Mouse (Mus musculus): ENCODE measurements around the gene Gm20605. TPM values are rescaled to one million over a fixed set of nuclear protein-coding genes. Genes with fewer than 3 reads are reported as not detected.

Gene Gm20605
- polyA plus RNA-seq, 1 experiment from 2014 or later: 4.6 TPM

DNA sequence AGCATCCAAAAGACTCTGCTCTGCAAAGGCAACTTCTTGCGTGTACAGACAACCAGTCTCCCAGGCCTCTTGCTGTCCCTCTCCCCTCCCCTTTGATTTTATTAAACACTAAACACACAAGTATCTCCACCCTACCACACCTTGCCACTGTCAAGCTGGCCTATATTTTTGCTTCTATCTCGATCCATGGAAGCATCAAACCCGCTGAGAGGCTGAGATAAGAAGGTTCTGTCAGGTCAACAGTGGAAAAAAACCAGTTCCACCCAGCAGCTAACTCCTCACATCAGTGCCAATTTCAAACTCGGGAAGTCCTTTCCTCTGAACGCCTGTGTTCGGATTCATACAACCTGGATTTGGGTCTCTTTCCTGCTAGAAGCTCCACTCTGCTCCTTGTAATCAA, 44.0 kb downstream of the Gm20605 start:
- Histone ChIP-seq H3K9ac (ENCODE audit: low read length) (no peak overlapping the region), H3K27me3 (replicated peaks; ENCODE audit: control insufficient read depth, insufficient read depth, low read length) (no peaks in the 10 kb centered on the region), H3K4me1 (ENCODE audit: control insufficient read depth, insufficient read depth, low read length) (no peaks in the 10 kb centered on the region), H3K9me3 (replicated peaks; ENCODE audit: control insufficient read depth, low read length) (no peaks in the 10 kb centered on the region), H3K4me3 (ENCODE audit: low read depth, low read length) (no peak overlapping the region), H3K36me3 (ENCODE audit: control insufficient read depth, insufficient read depth, low read length) (no peaks in the 10 kb centered on the region), H3K4me2 (ENCODE audit: low read length) (no peak overlapping the region), H3K27ac (ENCODE audit: low read depth, low read length) (no peak overlapping the region)
- 93% methylated on average over 6 of the region's 6 CpGs for WGBS
- no peak for DNase-seq (ENCODE audit: low spot score)
- ATAC-seq: no peak

DNA sequence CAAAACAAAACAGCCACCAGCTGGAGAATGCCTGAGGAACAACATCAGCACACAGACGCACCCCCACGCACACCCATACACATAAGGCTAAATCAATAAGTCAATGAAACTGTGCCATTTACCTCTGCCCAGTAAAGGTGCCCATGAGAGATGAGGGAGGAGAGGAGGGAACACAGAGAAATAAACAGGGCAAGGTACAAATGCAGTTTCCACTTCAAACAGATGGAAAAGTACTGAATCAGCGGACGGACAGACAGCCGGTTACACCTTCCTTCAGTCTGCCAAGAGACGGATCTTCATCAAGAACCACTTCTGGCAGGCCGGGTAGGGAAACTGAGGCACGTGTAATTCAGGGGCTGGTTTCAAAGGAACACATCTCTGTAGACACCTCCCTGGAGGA, 45.8 kb downstream of the Gm20605 start:
- 95% methylated on average over 8 of the region's 8 CpGs for WGBS
- no peak overlapping the region for H3K27ac ChIP-seq (ENCODE audit: low read depth, low read length)
- ATAC-seq (no peak), DNase-seq (ENCODE audit: low spot score) (no peak)
- no peak overlapping the region for H3K4me3 ChIP-seq (ENCODE audit: low read depth, low read length)
- no peak overlapping the region for H3K9ac ChIP-seq (ENCODE audit: low read length)
- no peaks in the 10 kb centered on the region for H3K4me1 ChIP-seq (ENCODE audit: control insufficient read depth, insufficient read depth, low read length)
- H3K9me3 ChIP-seq (replicated peaks; ENCODE audit: control insufficient read depth, low read length): no peaks in the 10 kb centered on the region
- no peak overlapping the region for H3K4me2 ChIP-seq (ENCODE audit: low read length)
- no peaks in the 10 kb centered on the region for H3K27me3 ChIP-seq (replicated peaks; ENCODE audit: control insufficient read depth, insufficient read depth, low read length)
- no peaks in the 10 kb centered on the region for H3K36me3 ChIP-seq (ENCODE audit: control insufficient read depth, insufficient read depth, low read length)

DNA sequence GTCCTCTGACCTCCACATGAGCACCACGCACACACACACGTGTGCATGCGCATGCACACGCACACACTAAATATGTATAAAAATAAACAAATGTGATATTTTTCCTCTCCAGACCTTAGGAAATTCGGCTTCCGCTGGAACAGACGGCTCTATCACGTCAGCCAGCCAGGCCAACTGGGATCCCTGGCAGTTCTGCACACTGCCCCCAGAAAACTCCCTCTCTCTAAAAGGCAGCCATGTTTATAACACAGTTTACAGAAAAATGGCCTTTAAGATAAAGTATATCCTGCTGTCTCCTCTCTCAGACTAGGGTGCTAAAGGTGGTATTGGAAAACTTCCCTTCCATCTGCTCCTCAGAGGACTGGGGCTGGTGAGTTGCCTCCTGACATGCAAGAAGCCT, 48.9 kb downstream of the Gm20605 start:
- Histone ChIP-seq H3K4me3 (ENCODE audit: low read depth, low read length) (no peak overlapping the region), H3K4me1 (ENCODE audit: control insufficient read depth, insufficient read depth, low read length) (peaks cover under 1% of the 10 kb centered on the region), H3K9me3 (replicated peaks; ENCODE audit: control insufficient read depth, low read length) (no peaks in the 10 kb centered on the region), H3K27me3 (replicated peaks; ENCODE audit: control insufficient read depth, insufficient read depth, low read length) (no peaks in the 10 kb centered on the region), H3K4me2 (ENCODE audit: low read length) (no peak overlapping the region), H3K9ac (ENCODE audit: low read length) (no peak overlapping the region), H3K36me3 (ENCODE audit: control insufficient read depth, insufficient read depth, low read length) (no peaks in the 10 kb centered on the region), H3K27ac (ENCODE audit: low read depth, low read length) (no peak overlapping the region)
- 96% methylated on average over 8 of the region's 8 CpGs for WGBS
- no peak for DNase-seq (ENCODE audit: low spot score)
- ATAC-seq: no peak

DNA sequence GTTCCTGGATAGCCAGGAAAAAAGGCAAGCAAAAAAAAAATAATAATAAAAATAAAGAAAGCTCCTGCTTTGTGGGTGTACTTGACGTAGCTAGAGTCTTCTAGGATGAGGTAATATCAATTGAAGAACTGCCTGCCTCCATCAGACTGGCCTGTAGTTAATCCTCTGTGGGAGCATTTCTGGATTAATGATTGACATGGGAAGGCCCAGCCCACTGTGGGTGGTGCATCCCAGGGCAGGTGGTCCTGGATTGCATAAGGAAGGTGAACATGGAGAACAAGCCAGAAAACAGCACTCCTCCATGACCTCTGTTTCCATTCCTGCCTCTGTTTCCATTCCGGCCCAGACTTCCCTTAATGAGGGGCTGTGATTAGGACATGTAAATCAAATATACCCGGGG, 49.8 kb downstream of the Gm20605 start:
- H3K36me3 ChIP-seq (ENCODE audit: control insufficient read depth, insufficient read depth, low read length): no peaks in the 10 kb centered on the region
- no peaks in the 10 kb centered on the region for H3K9me3 ChIP-seq (replicated peaks; ENCODE audit: control insufficient read depth, low read length)
- no peaks in the 10 kb centered on the region for H3K27me3 ChIP-seq (replicated peaks; ENCODE audit: control insufficient read depth, insufficient read depth, low read length)
- DNase-seq (ENCODE audit: low spot score) (no peak), ATAC-seq (no peak)
- 85% methylated on average over 3 of the region's 3 CpGs for WGBS
- H3K9ac ChIP-seq (ENCODE audit: low read length): no peak overlapping the region
- no peak overlapping the region for H3K4me3 ChIP-seq (ENCODE audit: low read depth, low read length)
- H3K4me1 ChIP-seq (ENCODE audit: control insufficient read depth, insufficient read depth, low read length): peaks cover 10% of the 10 kb centered on the region
- no peak overlapping the region for H3K27ac ChIP-seq (ENCODE audit: low read depth, low read length)
- H3K4me2 ChIP-seq (ENCODE audit: low read length): no peak overlapping the region

DNA sequence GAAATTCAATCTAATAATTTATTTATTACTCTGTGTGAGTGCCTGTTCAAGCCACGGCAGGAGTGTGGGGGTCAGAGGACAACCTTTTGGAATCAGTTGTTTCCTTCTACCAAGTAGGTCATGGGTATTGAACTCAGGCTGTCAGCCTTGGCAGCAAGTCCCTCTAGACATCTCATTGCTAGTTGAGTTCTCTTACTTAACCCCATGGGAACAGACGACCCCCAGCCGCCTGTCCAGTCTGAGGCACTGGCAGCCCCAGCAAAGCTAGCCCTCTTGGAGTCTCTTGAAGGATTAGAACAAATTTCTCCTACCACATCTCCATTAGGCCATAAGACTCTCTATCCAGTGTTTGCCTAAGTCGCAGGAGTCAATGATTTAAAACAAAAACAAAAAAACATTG, 50.8 kb downstream of the Gm20605 start:
- Histone ChIP-seq H3K27ac (ENCODE audit: low read depth, low read length) (no peak overlapping the region), H3K4me2 (ENCODE audit: low read length) (no peak overlapping the region), H3K4me3 (ENCODE audit: low read depth, low read length) (no peak overlapping the region), H3K9ac (ENCODE audit: low read length) (no peak overlapping the region), H3K4me1 (ENCODE audit: control insufficient read depth, insufficient read depth, low read length) (peaks cover 10% of the 10 kb centered on the region), H3K36me3 (ENCODE audit: control insufficient read depth, insufficient read depth, low read length) (no peaks in the 10 kb centered on the region), H3K9me3 (replicated peaks; ENCODE audit: control insufficient read depth, low read length) (no peaks in the 10 kb centered on the region), H3K27me3 (replicated peaks; ENCODE audit: control insufficient read depth, insufficient read depth, low read length) (no peaks in the 10 kb centered on the region)
- DNase-seq (ENCODE audit: low spot score) (no peak), ATAC-seq (no peak)
- 86% methylated on average over 4 of the region's 4 CpGs for WGBS

DNA sequence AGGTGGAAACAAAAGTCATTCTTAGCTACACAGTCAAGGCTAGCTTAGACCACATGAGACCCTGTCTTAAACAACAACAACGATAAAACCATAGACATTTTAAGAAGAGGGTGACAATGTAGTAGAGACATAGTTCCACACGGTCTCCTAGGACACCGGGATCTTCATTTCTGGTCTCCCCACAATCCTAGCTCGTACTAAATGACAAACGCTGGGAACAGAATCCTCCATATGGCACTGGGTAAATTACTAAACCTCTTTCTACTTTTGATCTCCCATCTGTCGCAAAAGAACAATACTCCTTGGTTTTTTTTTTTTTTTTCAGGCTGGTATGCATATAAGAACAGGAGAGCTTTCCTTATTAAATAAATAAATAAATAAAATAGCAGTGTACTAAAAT, 53.6 kb downstream of the Gm20605 start:
- no peak overlapping the region for H3K27ac ChIP-seq (ENCODE audit: low read depth, low read length)
- peak; percentile 25 for DNase-seq (ENCODE audit: low spot score)
- H3K4me2 ChIP-seq (ENCODE audit: low read length): peak overlapping the region; percentile 78; the same call in 1 of the 2 replicates
- H3K9ac ChIP-seq (ENCODE audit: low read length): no peak overlapping the region
- no peaks in the 10 kb centered on the region for H3K27me3 ChIP-seq (replicated peaks; ENCODE audit: control insufficient read depth, insufficient read depth, low read length)
- no peaks in the 10 kb centered on the region for H3K36me3 ChIP-seq (ENCODE audit: control insufficient read depth, insufficient read depth, low read length)
- H3K4me3 ChIP-seq (ENCODE audit: low read depth, low read length): no peak overlapping the region
- H3K9me3 ChIP-seq (replicated peaks; ENCODE audit: control insufficient read depth, low read length): no peaks in the 10 kb centered on the region
- H3K4me1 ChIP-seq (ENCODE audit: control insufficient read depth, insufficient read depth, low read length): peaks cover 10% of the 10 kb centered on the region
- 72% methylated on average over 6 of the region's 6 CpGs for WGBS
- ATAC-seq: no peak

DNA sequence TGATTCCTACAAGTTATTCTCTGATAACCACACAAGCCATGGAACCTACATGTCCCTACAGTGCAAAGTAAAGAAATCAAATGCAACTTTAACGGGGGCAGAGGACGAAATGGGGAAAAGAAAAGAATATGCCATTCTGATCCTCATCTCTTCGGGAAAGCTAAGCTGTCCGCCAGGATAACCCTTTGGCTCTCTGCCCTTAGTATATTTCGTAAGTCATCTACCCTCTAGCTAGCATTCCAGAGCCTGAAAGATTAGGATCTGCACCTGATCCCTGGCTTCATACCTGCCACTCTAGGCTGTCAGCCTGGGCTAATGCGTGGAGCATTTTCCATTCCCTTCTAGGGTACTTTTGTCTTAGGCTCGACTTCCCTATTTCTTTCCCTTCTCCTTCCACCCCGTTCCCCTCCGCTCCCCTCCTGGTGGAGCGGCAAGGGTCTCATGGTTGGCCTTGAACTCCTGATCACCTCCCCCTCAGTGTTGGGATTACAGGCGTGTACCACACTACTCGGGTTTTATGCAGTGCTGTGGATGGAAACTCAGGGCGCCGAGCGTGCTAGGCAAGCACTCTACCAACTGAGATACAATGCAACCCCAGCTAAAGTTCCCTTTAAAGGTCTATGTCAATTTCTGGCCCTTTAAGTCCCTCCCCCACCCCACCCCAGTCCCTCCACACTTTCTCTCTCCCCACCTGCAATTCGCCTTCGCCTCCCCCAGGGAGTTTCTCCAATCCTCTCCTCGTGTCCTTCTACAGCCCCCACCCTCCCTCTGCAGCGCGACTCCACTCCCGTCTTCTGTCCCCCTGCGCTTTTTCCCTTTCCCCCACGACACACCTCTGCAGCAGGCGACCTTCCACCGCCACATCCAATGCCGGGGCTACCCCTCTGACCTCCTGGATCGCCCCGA, 54.7 kb downstream of the Gm20605 start:
- Histone ChIP-seq H3K9ac (ENCODE audit: low read length) (peak overlapping the region; percentile 73), H3K4me2 (ENCODE audit: low read length) (peak overlapping the region; percentile 78), H3K4me3 (ENCODE audit: low read depth, low read length) (peak overlapping the region; percentile 75), H3K27me3 (replicated peaks; ENCODE audit: control insufficient read depth, insufficient read depth, low read length) (no peaks in the 10 kb centered on the region), H3K36me3 (ENCODE audit: control insufficient read depth, insufficient read depth, low read length) (no peaks in the 10 kb centered on the region), H3K9me3 (replicated peaks; ENCODE audit: control insufficient read depth, low read length) (no peaks in the 10 kb centered on the region), H3K4me1 (ENCODE audit: control insufficient read depth, insufficient read depth, low read length) (peaks cover 10% of the 10 kb centered on the region), H3K27ac (ENCODE audit: low read depth, low read length) (peak overlapping the region; percentile 67; the same call in 1 of the 2 replicates)
- peak; percentile 1; the same call in 1 of the 2 replicates for ATAC-seq
- peak; percentile 16 for DNase-seq (ENCODE audit: low spot score)
- WGBS: 11% methylated on average over 28 of the region's 28 CpGs

DNA sequence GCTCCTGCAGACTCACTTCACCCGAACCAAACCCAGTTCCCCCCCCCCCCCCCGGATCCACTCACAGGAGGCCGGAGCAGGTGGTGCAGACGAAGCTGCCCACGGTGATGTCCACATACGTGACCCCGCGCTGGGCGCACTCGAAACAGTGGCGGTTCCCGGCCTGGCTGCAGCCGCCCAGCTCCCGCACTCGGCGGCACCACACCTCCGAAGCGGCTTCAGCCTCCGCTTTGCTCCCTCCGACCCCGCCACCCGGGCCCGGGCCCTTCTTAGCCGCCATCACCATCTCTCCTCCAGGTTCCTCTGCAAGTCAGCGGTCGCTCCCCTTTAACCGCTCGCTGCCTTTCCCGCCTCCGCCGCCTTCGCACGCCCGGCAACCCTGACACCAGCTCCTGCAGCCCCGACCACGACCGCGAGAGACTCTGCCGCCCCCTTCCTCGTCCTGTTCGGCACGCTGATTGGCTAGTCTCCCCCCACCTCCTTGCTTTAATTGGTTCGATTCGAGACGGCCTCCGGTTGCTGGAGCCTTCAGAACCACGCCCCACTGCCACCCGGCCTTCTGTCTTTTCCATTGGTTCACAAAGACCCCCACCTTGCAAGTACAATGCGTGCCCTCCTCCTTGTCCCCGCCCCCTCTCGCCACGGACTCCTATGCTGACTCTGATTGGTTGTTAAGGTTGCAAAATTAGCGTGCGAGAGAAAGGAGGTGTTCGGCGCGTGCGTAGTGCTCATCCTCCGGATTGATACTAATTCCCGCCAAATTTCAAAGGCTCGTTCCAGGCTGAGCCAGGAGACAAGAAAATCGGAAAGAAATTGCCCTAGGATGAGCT, 55.5 kb downstream of the Gm20605 start, which contains the start of gene Agfg2:
TSS of gene Agfg2 (minus strand) at position 433 of the 830 bp plus-strand sequence.
- Histone ChIP-seq H3K4me2 (ENCODE audit: low read length) (peak within 1 kb of the TSS; percentile 78), H3K9ac (ENCODE audit: low read length) (peak within 1 kb of the TSS; percentile 73), H3K27ac (ENCODE audit: low read depth, low read length) (peak within 1 kb of the TSS; percentile 67; the same call in 1 of the 2 replicates), H3K4me1 (ENCODE audit: control insufficient read depth, insufficient read depth, low read length) (peaks cover 10% of the 10 kb centered on the region), H3K9me3 (replicated peaks; ENCODE audit: control insufficient read depth, low read length) (no peaks in the 10 kb centered on the region), H3K27me3 (replicated peaks; ENCODE audit: control insufficient read depth, insufficient read depth, low read length) (no peaks in the 10 kb centered on the region), H3K36me3 (ENCODE audit: control insufficient read depth, insufficient read depth, low read length) (no peaks in the 10 kb centered on the region), H3K4me3 (ENCODE audit: low read depth, low read length) (peak within 1 kb of the TSS; percentile 75)
- peak; percentile 100 for DNase-seq (ENCODE audit: low spot score)
- WGBS: under 1% methylated on average over 62 of the region's 62 CpGs
- peak; percentile 99 for ATAC-seq

Data from forebrain, embryonic 14.5 days (tissue).